Mouse (Mus musculus): ENCODE measurements around the gene Ppp1cb. TPM values are rescaled to one million over a fixed set of nuclear protein-coding genes. Genes with fewer than 3 reads are reported as not detected.
"Not testable (repeated sequence)": the region's sequence is repeated elsewhere in the genome, so short reads cannot be mapped to it uniquely, and the experiment has no call there.

Gene Ppp1cb
- polyA plus RNA-seq, 1 experiment from 2014 or later: 159 TPM

DNA sequence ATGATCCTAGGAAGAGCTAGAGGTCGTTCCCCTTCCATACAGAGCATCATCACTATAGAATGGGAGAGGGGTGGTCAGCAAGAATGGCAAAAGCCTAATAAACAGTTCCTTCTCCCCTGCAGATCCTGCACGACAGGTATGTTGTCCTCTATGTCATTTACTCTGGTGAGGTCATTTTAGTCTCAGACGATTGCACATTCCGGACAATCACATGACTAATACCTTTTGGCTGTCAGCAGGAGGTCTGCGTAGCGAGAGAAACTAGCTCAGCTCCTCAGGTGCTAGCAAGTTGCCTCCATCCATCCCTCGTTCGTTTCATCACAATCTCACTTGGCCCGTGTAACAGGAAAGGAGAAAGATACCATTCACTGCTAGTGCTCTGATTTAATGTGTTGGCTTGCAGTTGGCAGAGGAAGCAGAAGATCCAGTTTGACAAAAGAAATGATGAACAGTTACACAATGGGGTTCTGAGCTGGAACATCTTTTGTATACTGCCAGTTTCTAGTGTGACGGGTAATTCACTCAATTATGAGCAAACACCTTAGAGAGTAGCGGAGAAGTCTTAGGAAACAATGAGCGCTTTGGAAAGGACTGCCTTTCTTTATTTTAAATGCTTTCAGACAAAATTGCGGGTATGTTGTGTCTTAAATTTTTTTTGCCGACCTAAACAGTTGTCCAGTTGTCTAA, 33.0 kb upstream of the Ppp1cb start:
- Histone ChIP-seq H3K36me3 (ENCODE audit: insufficient read depth, low read length) (no peaks in the 10 kb centered on the region), H3K4me3 (ENCODE audit: low read depth, low read length) (no peak overlapping the region), H3K9me3 (ENCODE audit: low read length) (no peaks in the 10 kb centered on the region), H3K4me1 (ENCODE audit: insufficient read depth, low read depth, low read length) (no peaks in the 10 kb centered on the region; the same call in 1 of the 2 replicates), H3K27ac (ENCODE audit: low read length) (no peak overlapping the region), H3K27me3 (replicated peaks; ENCODE audit: insufficient read depth, low read length) (no peaks in the 10 kb centered on the region), H3K4me2 (replicated peaks; ENCODE audit: low read depth, low read length) (no peak overlapping the region), H3K9ac (replicated peaks; ENCODE audit: low read depth) (no peak overlapping the region)
- TF ChIP-seq CTCF (IDR thresholded peaks at IDR 0.05) (no peak), EP300 (IDR thresholded peaks at IDR 0.05) (no peak)
- DNase-seq (ENCODE audit: low spot score) (no peak), ATAC-seq (no peak)
- 58% methylated on average over 14 of the region's 14 CpGs for WGBS

DNA sequence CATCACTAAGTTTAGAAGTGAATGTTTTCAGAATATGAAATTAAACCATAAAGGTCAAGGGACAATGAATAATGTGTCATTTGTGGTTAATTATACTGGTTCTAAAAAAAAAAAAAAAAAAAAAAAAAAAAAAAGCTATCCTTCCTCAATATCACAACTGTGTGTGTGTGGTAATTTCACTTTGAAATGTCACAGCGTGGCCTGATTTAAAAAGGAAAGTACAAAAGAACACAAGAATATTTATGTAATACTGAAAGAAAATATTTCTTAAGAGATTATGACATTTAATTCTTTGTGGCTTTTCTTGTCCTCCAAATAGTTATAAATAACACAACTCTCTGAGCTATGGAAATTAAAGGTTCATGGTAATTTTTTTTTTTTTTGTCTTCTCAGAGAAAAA, 28.2 kb upstream of the Ppp1cb start:
- H3K4me2 ChIP-seq (replicated peaks; ENCODE audit: low read depth, low read length): no peak overlapping the region
- no peaks in the 10 kb centered on the region for H3K4me1 ChIP-seq (ENCODE audit: insufficient read depth, low read depth, low read length)
- 67% methylated on average over 1 of the region's 1 CpGs for WGBS
- no peak overlapping the region for H3K9ac ChIP-seq (replicated peaks; ENCODE audit: low read depth)
- no peak for TF ChIP-seq CTCF (IDR thresholded peaks at IDR 0.05)
- TF ChIP-seq EP300 (IDR thresholded peaks at IDR 0.05): no peak
- H3K36me3 ChIP-seq (ENCODE audit: insufficient read depth, low read length): no peaks in the 10 kb centered on the region
- DNase-seq (ENCODE audit: low spot score): peak; percentile 70
- no peaks in the 10 kb centered on the region for H3K9me3 ChIP-seq (ENCODE audit: low read length)
- H3K27ac ChIP-seq (ENCODE audit: low read length): no peak overlapping the region
- no peak for ATAC-seq
- H3K27me3 ChIP-seq (replicated peaks; ENCODE audit: insufficient read depth, low read length): no peaks in the 10 kb centered on the region
- no peak overlapping the region for H3K4me3 ChIP-seq (ENCODE audit: low read depth, low read length)

DNA sequence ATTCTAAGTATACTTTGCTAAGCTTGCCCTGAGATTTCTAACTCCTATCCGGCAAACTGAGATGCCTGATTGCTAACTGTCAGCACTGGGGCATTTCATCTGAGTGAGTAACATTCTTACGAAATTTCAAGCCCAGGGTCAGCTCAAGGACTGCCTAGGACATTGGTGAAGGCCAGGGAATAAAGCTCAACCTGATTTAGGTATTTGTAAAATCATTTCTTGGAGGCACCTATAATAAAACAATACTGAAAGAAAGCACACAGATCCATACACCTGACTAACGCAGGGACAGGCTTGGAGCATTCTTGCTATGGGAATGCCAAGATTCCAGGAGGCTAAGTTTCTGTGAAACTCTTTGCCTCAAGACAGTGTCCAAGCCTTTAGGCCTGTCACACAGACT, 24.3 kb upstream of the Ppp1cb start:
- not testable (repeated sequence) for H3K4me3 ChIP-seq (ENCODE audit: low read depth, low read length); H3K4me1 ChIP-seq (ENCODE audit: insufficient read depth, low read depth, low read length); ATAC-seq; H3K27me3 ChIP-seq (replicated peaks; ENCODE audit: insufficient read depth, low read length); H3K9ac ChIP-seq (replicated peaks; ENCODE audit: low read depth); H3K4me2 ChIP-seq (replicated peaks; ENCODE audit: low read depth, low read length); H3K9me3 ChIP-seq (ENCODE audit: low read length); DNase-seq (ENCODE audit: low spot score); H3K36me3 ChIP-seq (ENCODE audit: insufficient read depth, low read length); H3K27ac ChIP-seq (ENCODE audit: low read length)
- WGBS: 84% methylated on average over 3 of the region's 3 CpGs

DNA sequence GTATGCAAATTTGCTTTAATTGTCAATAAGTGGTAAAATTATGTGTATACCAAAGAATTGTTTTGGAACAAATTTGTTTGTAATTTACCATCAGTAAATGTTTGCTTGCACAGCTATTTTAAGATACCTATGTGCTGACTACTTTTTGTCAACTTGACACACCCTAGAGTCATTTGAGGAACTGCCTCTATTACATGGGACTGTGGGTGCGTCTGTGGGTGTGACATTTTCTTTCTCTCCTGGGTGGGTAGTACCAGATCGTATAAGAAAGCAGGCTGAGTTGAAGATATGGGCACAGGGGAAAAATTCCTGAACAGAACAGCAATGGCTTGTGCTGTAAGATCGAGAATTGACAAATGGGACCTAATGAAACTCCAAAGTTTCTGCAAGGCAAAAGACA, 23.0 kb upstream of the Ppp1cb start:
- H3K9ac ChIP-seq (replicated peaks; ENCODE audit: low read depth): no peak overlapping the region
- no peak overlapping the region for H3K4me3 ChIP-seq (ENCODE audit: low read depth, low read length)
- H3K27me3 ChIP-seq (replicated peaks; ENCODE audit: insufficient read depth, low read length): no peaks in the 10 kb centered on the region
- TF ChIP-seq CTCF (IDR thresholded peaks at IDR 0.05): no peak
- no peak for TF ChIP-seq EP300 (IDR thresholded peaks at IDR 0.05)
- H3K9me3 ChIP-seq (ENCODE audit: low read length): no peaks in the 10 kb centered on the region
- ATAC-seq: no peak
- H3K4me2 ChIP-seq (replicated peaks; ENCODE audit: low read depth, low read length): no peak overlapping the region
- H3K4me1 ChIP-seq (ENCODE audit: insufficient read depth, low read depth, low read length): no peaks in the 10 kb centered on the region
- WGBS: 77% methylated on average over 3 of the region's 3 CpGs
- H3K36me3 ChIP-seq (ENCODE audit: insufficient read depth, low read length): no peaks in the 10 kb centered on the region
- no peak overlapping the region for H3K27ac ChIP-seq (ENCODE audit: low read length)
- no peak for DNase-seq (ENCODE audit: low spot score)

DNA sequence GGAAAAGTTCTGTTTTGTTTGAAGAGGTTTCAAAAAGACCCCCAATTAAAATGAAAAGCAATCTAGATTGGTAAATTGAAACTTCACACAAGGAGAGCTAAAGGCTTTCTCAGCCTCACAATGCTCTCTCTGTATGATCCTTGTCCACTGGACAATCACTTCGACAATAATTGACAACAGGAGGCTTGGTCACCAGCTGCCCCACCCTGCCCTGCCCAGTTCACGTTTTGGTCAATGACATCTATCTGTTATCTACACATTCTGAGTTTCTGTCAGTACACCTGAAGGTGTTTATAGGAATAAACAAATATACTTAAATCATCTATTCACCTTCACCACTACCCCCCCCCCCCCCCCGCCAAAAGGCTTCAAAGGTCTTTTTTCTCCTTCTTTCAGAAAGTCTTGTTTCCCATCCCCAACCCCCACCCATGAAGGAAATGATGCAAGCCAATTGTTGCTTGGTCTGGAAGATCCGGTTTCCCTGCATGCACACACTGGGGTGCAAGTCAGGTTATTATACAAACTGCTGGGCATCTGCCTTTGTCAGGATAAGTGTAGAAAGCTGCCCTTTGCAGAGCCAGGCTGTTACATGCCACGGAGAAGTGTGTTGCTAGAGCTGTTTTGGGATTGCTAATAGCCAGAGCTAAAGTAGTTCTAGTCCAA, 20.6 kb upstream of the Ppp1cb start:
- Histone ChIP-seq H3K4me3 (ENCODE audit: low read depth, low read length) (no peak overlapping the region), H3K27ac (ENCODE audit: low read length) (no peak overlapping the region), H3K9ac (replicated peaks; ENCODE audit: low read depth) (no peak overlapping the region), H3K4me1 (ENCODE audit: insufficient read depth, low read depth, low read length) (no peaks in the 10 kb centered on the region), H3K9me3 (ENCODE audit: low read length) (no peaks in the 10 kb centered on the region), H3K27me3 (replicated peaks; ENCODE audit: insufficient read depth, low read length) (no peaks in the 10 kb centered on the region), H3K36me3 (ENCODE audit: insufficient read depth, low read length) (no peaks in the 10 kb centered on the region), H3K4me2 (replicated peaks; ENCODE audit: low read depth, low read length) (no peak overlapping the region)
- no peak for TF ChIP-seq CTCF (IDR thresholded peaks at IDR 0.05)
- TF ChIP-seq EP300 (IDR thresholded peaks at IDR 0.05): no peak
- peak; percentile 25; the same call in 1 of the 2 replicates for ATAC-seq
- WGBS: 30% methylated on average over 5 of the region's 5 CpGs
- peak; percentile 31 for DNase-seq (ENCODE audit: low spot score)

DNA sequence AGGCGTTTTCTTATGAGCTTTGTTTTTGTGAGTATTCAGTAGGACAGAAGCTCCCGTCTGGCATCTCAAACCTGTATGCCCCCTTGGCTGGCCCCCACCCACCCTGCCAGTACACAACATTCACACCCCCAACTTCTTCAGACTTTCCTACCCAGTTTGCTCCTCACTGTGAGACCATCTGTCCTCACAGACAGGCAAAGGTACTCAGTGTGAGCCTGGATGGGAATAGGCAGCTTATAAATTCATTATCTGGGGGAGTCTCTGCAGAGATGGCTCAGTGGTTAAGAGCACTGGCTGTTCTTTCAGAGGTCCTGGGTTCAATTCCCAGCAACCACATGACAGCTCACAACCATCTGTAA, 20.1 kb upstream of the Ppp1cb start:
- H3K36me3 ChIP-seq (ENCODE audit: insufficient read depth, low read length): no peaks in the 10 kb centered on the region
- H3K9ac ChIP-seq (replicated peaks; ENCODE audit: low read depth): no peak overlapping the region
- no peak overlapping the region for H3K27ac ChIP-seq (ENCODE audit: low read length)
- no peaks in the 10 kb centered on the region for H3K9me3 ChIP-seq (ENCODE audit: low read length)
- WGBS: 60% methylated on average over 2 of the region's 2 CpGs
- DNase-seq (ENCODE audit: low spot score) (no peak), ATAC-seq (no peak)
- H3K4me3 ChIP-seq (ENCODE audit: low read depth, low read length): no peak overlapping the region
- H3K27me3 ChIP-seq (replicated peaks; ENCODE audit: insufficient read depth, low read length): no peaks in the 10 kb centered on the region
- no peak overlapping the region for H3K4me2 ChIP-seq (replicated peaks; ENCODE audit: low read depth, low read length)
- no peaks in the 10 kb centered on the region for H3K4me1 ChIP-seq (ENCODE audit: insufficient read depth, low read depth, low read length)
- no peak for TF ChIP-seq CTCF (IDR thresholded peaks at IDR 0.05)
- no peak for TF ChIP-seq EP300 (IDR thresholded peaks at IDR 0.05)
